Mouse (Mus musculus) liver, embryonic 13.5 days (tissue): ENCODE measurements around the gene Gpd2. TPM values are rescaled to one million over a fixed set of nuclear protein-coding genes. Genes with fewer than 3 reads are reported as not detected.

Source experiments
- ATAC-seq: fragments of 200-750 bp; cut with Nextera tagmentation; 2 replicates; pipeline ENCODE4 v1.8.0; 2017; ENCODE audit warnings: low read depth, mild to moderate bottlenecking, moderate number of reproducible peaks, moderate library complexity
- DNase-seq: peaks from one replicate; pipeline ENCODE4 v3.0.0; 2022
- H3K27ac ChIP-seq: fragments of 300-500 bp; sonication (generic); 2 replicates; pipeline ENCODE4 v1.5.1; 2015; ENCODE audit warnings: moderate library complexity, mild to moderate bottlenecking, inconsistent platforms
- H3K27me3 ChIP-seq: fragments of 300-500 bp; sonication (generic); 2 replicates; pipeline ENCODE4 v1.6.1; 2015; ENCODE audit warnings: mild to moderate bottlenecking, inconsistent platforms
- H3K36me3 ChIP-seq: fragments of 300-500 bp; sonication (generic); 2 replicates; pipeline ENCODE4 v1.6.1; 2015; ENCODE audit warnings: mild to moderate bottlenecking, inconsistent platforms
- H3K4me1 ChIP-seq: fragments of 300-500 bp; sonication (generic); replicated peaks from 2 replicates; pipeline ENCODE4 v1.6.1; 2015; ENCODE audit warnings: inconsistent platforms
- H3K4me2 ChIP-seq: fragments of 300-500 bp; sonication (generic); 2 replicates; pipeline ENCODE4 v1.6.1; 2015; ENCODE audit warnings: inconsistent platforms, mild to moderate bottlenecking, moderate library complexity
- H3K4me3 ChIP-seq: fragments of 300-500 bp; sonication (generic); replicated peaks from 2 replicates; pipeline ENCODE4 v1.5.1; 2015; ENCODE audit warnings: mild to moderate bottlenecking, inconsistent platforms
- H3K9ac ChIP-seq: fragments of 300-500 bp; sonication (generic); 2 replicates; pipeline ENCODE4 v1.6.1; 2015; ENCODE audit warnings: mild to moderate bottlenecking, inconsistent platforms
- H3K9me3 ChIP-seq: fragments of 300-500 bp; sonication (generic); replicated peaks from 2 replicates; pipeline ENCODE4 v1.6.1; 2016; ENCODE audit warnings: inconsistent platforms
- WGBS: fragments of 180-500 bp; shearing (Covaris S2); methylation state at CpG from one replicate; pipeline ENCODE4 v1.1.7; 2015; ENCODE audit not compliant: insufficient replicate concordance; 5-methylcytosine and 5-hydroxymethylcytosine counted together
- polyA plus RNA-seq: library from polyadenylated mRNA; unstranded; fragments of >200 nt; fragmentation: Nextera tagmentation; extraction: Ambion mirVana; gene quantifications from 2 replicates; pipeline ENCODE4 v1.2.1, GENCODE M21; 2015

Gene Gpd2
- polyA plus RNA-seq, 1 experiment from 2014 or later, result 10.3 TPM

DNA sequence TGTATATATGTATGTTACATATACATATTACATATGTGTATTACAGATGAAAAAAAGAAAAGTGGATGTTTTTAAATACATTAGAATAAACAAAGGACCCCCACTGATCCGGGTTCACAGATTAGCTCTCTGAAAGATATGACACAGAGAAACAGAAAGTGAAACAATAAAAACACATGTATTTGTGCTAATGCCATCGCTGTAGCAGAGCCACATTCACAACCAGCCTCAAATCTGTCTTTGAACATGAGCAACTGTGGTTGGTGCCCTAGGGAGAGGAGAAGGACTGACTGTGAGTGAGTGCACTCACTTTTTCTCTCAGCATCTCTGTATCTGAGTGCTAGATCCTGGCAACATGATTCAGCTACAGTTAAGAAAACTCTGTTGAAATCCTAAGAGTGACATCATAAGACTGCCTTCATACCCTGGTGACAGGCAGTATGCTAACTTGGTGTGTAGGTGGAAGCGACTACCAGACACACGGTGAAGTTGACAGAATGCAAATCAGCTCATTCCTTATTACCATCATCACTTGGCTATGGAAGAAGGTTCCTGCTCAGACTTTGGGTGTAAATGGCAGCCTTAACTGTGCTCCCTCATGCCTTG lies 170.1 kb downstream of the Gpd2 start:
- Histone ChIP-seq H3K27ac (no peak overlapping the region), H3K4me2 (no peak overlapping the region), H3K36me3 (no peaks in the 10 kb centered on the region), H3K9ac (no peak overlapping the region), H3K4me1 (no peaks in the 10 kb centered on the region), H3K4me3 (no peak overlapping the region), H3K27me3 (no peaks in the 10 kb centered on the region), H3K9me3 (no peaks in the 10 kb centered on the region)
- no peak for ATAC-seq
- 59% methylated on average over 4 of the region's 4 CpGs for WGBS
- DNase-seq, result no peak

DNA sequence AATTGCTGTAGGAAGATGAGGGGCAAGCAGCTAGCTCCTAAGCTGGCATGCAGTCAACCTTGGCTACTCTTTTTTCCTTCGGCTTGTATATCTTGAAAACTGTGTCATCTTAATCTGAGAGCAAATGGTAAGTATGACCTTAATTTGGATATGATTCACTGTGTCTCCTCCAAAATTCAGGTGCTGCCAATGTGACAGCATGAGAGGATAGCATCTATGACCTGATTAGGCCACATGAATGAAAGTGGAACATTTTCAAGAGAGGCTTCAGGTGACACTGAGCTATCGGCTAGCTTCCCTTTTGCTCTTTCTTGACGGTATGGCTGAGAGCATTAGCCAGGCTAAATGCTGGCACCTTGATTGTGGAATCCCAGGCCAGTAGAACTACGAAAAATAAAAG lies 171.0 kb downstream of the Gpd2 start:
- Histone ChIP-seq H3K27ac (no peak overlapping the region), H3K4me1 (no peaks in the 10 kb centered on the region), H3K4me3 (no peak overlapping the region), H3K9me3 (no peaks in the 10 kb centered on the region), H3K36me3 (no peaks in the 10 kb centered on the region), H3K27me3 (no peaks in the 10 kb centered on the region), H3K4me2 (no peak overlapping the region), H3K9ac (no peak overlapping the region)
- DNase-seq, result no peak
- WGBS, result 65% methylated on average over 4 of the region's 4 CpGs
- ATAC-seq, result no peak

DNA sequence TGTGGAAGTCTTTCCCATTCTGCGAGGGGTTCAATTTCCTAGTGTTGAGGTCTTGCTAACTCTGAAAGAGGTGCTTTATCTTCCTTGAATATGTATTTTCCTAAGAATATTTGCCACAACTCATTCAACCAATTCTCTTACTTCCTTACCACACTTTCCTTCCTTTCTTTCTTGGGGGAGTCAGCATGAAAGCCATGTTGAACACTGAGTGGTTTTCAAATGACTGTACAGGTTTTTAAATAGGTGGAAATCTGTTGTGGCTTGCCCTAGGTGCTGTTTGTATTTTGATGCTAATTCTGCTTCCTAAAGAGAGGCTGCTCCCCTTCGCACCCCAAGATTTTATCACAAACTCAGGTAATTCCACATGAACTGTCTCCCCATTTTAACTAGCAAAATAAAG lies 174.1 kb downstream of the Gpd2 start:
- no peak for DNase-seq
- no peak overlapping the region for H3K27ac ChIP-seq
- H3K4me1 ChIP-seq, result no peaks in the 10 kb centered on the region
- no peaks in the 10 kb centered on the region for H3K9me3 ChIP-seq
- no peak overlapping the region for H3K4me3 ChIP-seq
- no peaks in the 10 kb centered on the region for H3K36me3 ChIP-seq
- H3K27me3 ChIP-seq, result no peaks in the 10 kb centered on the region
- no peak overlapping the region for H3K9ac ChIP-seq
- 60% methylated on average over 2 of the region's 2 CpGs for WGBS
- no peak overlapping the region for H3K4me2 ChIP-seq
- ATAC-seq, result no peak

DNA sequence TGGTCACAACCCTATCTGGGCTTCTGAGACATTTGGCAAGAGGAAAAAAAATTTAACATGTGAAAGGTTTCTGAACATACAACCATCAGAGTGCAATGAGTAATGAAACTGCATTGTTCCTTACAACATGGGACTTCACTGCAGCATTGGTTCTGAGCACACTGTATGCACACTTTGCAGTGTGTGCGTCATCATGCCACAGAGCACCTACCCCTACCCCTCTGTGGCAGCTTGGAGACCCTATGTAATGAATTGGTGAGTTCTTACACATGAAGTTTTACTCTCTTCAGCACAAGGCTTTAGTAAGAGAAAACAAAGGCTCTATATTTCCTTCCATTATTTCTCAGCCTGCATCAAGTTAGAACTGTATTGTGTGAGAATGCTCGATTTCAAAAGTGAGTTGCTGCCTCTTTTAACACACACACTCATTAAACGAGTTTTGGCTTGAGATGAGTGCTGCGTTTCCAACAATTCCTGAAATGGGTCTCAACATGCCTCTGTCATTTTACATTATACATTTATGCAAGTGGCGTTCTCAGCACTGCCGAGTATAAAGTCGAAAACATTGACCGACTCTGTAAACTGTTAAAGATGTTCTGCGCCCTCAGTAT lies 177.2 kb downstream of the Gpd2 start:
- 61% methylated on average over 9 of the region's 9 CpGs for whole genome bisulfite sequencing
- H3K4me1 ChIP-seq, result no peaks in the 10 kb centered on the region
- DNase-seq (no peak), ATAC-seq (no peak)
- H3K9me3 ChIP-seq, result no peaks in the 10 kb centered on the region
- no peak overlapping the region for H3K27ac ChIP-seq
- H3K4me3 ChIP-seq, result no peak overlapping the region
- H3K9ac ChIP-seq, result no peak overlapping the region
- H3K27me3 ChIP-seq, result no peaks in the 10 kb centered on the region
- H3K4me2 ChIP-seq, result no peak overlapping the region
- no peaks in the 10 kb centered on the region for H3K36me3 ChIP-seq

DNA sequence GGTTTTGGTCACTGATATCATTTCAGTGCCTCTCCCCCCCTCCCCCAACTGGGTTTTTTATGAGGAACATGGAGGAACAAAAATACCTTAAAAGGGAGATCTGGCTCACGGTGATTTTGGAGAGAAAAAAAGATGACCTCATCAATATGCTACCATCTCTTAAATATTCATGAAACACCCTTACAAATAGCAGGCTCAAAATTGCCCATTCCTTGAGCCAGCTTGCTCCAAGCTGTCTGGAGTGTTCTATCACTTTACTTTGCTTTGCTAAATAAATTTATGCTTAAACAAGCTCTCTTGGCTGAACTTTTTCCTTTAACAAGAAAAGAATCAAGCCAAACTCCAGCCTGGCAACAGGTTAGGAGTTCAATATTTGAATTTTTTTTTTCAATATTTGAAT lies 179.3 kb downstream of the Gpd2 start:
- WGBS, result 57% methylated on average over 1 of the region's 1 CpGs
- Histone ChIP-seq H3K36me3 (no peaks in the 10 kb centered on the region), H3K27ac (no peak overlapping the region), H3K4me1 (no peaks in the 10 kb centered on the region), H3K9ac (no peak overlapping the region), H3K9me3 (no peaks in the 10 kb centered on the region), H3K4me2 (no peak overlapping the region), H3K27me3 (no peaks in the 10 kb centered on the region), H3K4me3 (no peak overlapping the region)
- DNase-seq (no peak), ATAC-seq (no peak)

Other genes starting within 250 kb of the Gpd2 start
- 0.29 and 0.49 TPM in 2 replicates for gene Nr4a2, start 113.6 kb upstream of the Gpd2 start, polyA plus RNA-seq